Mouse (Mus musculus) neutrophil, adult 59 days (primary cell): ENCODE measurements around the gene Olfr1132. TPM values are rescaled to one million over a fixed set of nuclear protein-coding genes. Genes with fewer than 3 reads are reported as not detected.

Experiments
- total RNA-seq, 2 experiments: library from RNA; stranded (reverse); gene quantifications; 1 replicate in 1 of 2; 2 replicates in 1 of 2; pipeline ENCODE4 v1.2.4; 2023

The Olfr1132 gene
- not detected for total RNA-seq

GRCm38 (mm10) chr2:87637435-87637834, at the start of gene Olfr1132:
Olfr1132 (minus strand) TSS chr2:87637535.

GRCm38 (mm10) chr2:87673564-87673963, 36.2 kb upstream of the Olfr1132 start, which contains the start of gene Olfr1135:
Olfr1135 (minus strand) TSS chr2:87673664.

GRCm38 (mm10) chr2:87658360-87658759, 21.0 kb upstream of the Olfr1132 start, which contains the start of gene Olfr1134:
Olfr1134 (minus strand) TSS chr2:87658460.

GRCm38 (mm10) chr2:87647274-87647673, 9.9 kb upstream of the Olfr1132 start, which contains the start of gene Olfr1133:
Olfr1133 (minus strand) TSS chr2:87647374.

GRCm38 (mm10) chr2:87626804-87627203, 10.5 kb downstream of the Olfr1132 start, which contains the start of gene Olfr1131:
Olfr1131 (plus strand) TSS chr2:87627104.

GRCm38 (mm10) chr2:87605912-87606311, 31.4 kb downstream of the Olfr1132 start, which contains the start of gene Olfr1130:
Olfr1130 (plus strand) TSS chr2:87606212.

Other genes with a start within 250 kb of the Olfr1132 start
- gene Olfr1123, start 220.9 kb downstream of the Olfr1132 start, total RNA-seq: not detected
- gene Olfr1124, start 207.3 kb downstream of the Olfr1132 start, total RNA-seq: not detected
- not detected for gene Olfr1126, start 183.6 kb downstream of the Olfr1132 start, total RNA-seq
- gene Pramel7, start 140.4 kb downstream of the Olfr1132 start, total RNA-seq: not detected
- not detected for gene Pramel6, start 131.0 kb downstream of the Olfr1132 start, total RNA-seq
- gene Olfr153, start 105.7 kb downstream of the Olfr1132 start, total RNA-seq: not detected
- not detected for gene Olfr1128, start 92.0 kb downstream of the Olfr1132 start, total RNA-seq
- gene Olfr1129, start 63.6 kb downstream of the Olfr1132 start, total RNA-seq: not detected
- gene Olfr1130, start 31.3 kb downstream of the Olfr1132 start, total RNA-seq: not detected
- not detected for gene Olfr1131, start 10.4 kb downstream of the Olfr1132 start, total RNA-seq
- not detected for gene Olfr1133, start 9.8 kb upstream of the Olfr1132 start, total RNA-seq
- gene Olfr1134, start 20.9 kb upstream of the Olfr1132 start, total RNA-seq: not detected
- gene Olfr1135, start 36.1 kb upstream of the Olfr1132 start, total RNA-seq: not detected
- not detected for gene Olfr1136, start 56.4 kb upstream of the Olfr1132 start, total RNA-seq
- gene Olfr1137, start 75.6 kb upstream of the Olfr1132 start, total RNA-seq: not detected
- gene Olfr1138, start 102.4 kb upstream of the Olfr1132 start, total RNA-seq: not detected
- not detected for gene Olfr1140, start 106.2 kb upstream of the Olfr1132 start, total RNA-seq
- gene Olfr1141, start 116.5 kb upstream of the Olfr1132 start, total RNA-seq: not detected
- not detected for gene Olfr152, start 141.9 kb upstream of the Olfr1132 start, total RNA-seq
- not detected for gene Olfr1143, start 163.1 kb upstream of the Olfr1132 start, total RNA-seq
- gene Olfr1145, start 172.3 kb upstream of the Olfr1132 start, total RNA-seq: not detected
- gene Olfr1148, start 193.0 kb upstream of the Olfr1132 start, total RNA-seq: not detected
- gene Olfr1150-ps1, start 206.5 kb upstream of the Olfr1132 start, total RNA-seq: not detected
- gene Olfr1151, start 218.3 kb upstream of the Olfr1132 start, total RNA-seq: not detected
- not detected for gene Olfr1152, start 229.0 kb upstream of the Olfr1132 start, total RNA-seq